Mouse (Mus musculus): ENCODE measurements at regions not wholly inside any gene's neighbourhood (a gene's known extent, or its start where the extent isn't known, plus 50 kb on each side); places are given as distances from the start of the nearest gene placed in this dataset.

GRCm38 (mm10) chr15:25281942-25282341 lies 131.6 kb downstream of the Basp1 start:
- TF ChIP-seq POLR2A (IDR thresholded peaks at IDR 0.05; ENCODE audit: insufficient read depth, low read depth, low read length) (no peak), CTCF (IDR thresholded peaks at IDR 0.05) (no peak), EP300 (IDR thresholded peaks at IDR 0.05; ENCODE audit: insufficient read depth, low read depth, low read length) (no peak)
